Mouse (Mus musculus): ENCODE measurements around the gene Gabrr3. TPM values are rescaled to one million over a fixed set of nuclear protein-coding genes. Genes with fewer than 3 reads are reported as not detected.

Gabrr3 gene
- 0.02 TPM in 2 replicates for polyA plus RNA-seq (2012; rRNA removed)

GRCm38 (mm10) chr16:59407032-59407431 lies at the start of gene Gabrr3:
TSS of gene Gabrr3 (plus strand) at chr16:59407332.
- H3K27ac ChIP-seq (ENCODE audit: insufficient read depth, low read length): no peak within 1 kb of the TSS
- H3K4me1 ChIP-seq (ENCODE audit: control insufficient read depth, insufficient read depth, low read length): no peaks in the 10 kb centered on the region
- H3K4me3 ChIP-seq (ENCODE audit: insufficient read depth, low read length): no peak within 1 kb of the TSS
- TF ChIP-seq CTCF (IDR thresholded peaks at IDR 0.05; ENCODE audit: extremely low read depth, insufficient read depth, low read length): no peak
- no peak for TF ChIP-seq POLR2A (IDR thresholded peaks at IDR 0.05; ENCODE audit: extremely low read depth, insufficient read depth, low read length)

DNA sequence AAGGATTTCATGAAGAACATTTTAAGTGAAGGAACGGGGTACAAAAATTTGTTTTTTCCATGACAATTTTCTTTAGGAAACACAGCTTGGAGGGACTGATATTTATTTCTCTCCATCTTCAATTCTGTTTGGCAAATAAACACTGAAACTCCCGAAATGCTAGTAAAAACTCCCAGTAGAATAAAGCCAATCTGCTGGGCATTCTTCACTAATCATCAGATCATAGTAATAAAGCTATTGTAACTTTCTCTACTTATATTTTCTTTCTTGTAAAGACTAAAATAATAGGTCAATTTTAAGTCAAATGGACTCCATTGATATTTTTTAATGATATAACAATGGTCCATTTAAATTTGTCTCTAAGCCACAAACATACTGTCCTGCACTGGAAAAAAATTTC lies 43.2 kb upstream of the Gabrr3 start, which contains the start of gene Olfr209:
Olfr209 (minus strand) TSS at position 101 of the 400 bp plus-strand sequence.
- H3K27ac ChIP-seq (ENCODE audit: insufficient read depth, low read length): no peak within 1 kb of the TSS
- no peak for TF ChIP-seq CTCF (IDR thresholded peaks at IDR 0.05; ENCODE audit: extremely low read depth, insufficient read depth, low read length)
- TF ChIP-seq POLR2A (IDR thresholded peaks at IDR 0.05; ENCODE audit: extremely low read depth, insufficient read depth, low read length): no peak
- H3K4me3 ChIP-seq (ENCODE audit: insufficient read depth, low read length): no peak within 1 kb of the TSS
- H3K4me1 ChIP-seq (ENCODE audit: control insufficient read depth, insufficient read depth, low read length): no peaks in the 10 kb centered on the region

- Histone ChIP-seq H3K4me1 (ENCODE audit: control insufficient read depth, insufficient read depth, low read length) (no peaks in the 10 kb centered on the region), H3K4me3 (ENCODE audit: insufficient read depth, low read length) (no peak overlapping the region), H3K27ac (ENCODE audit: insufficient read depth, low read length) (no peak overlapping the region)
- TF ChIP-seq CTCF (IDR thresholded peaks at IDR 0.05; ENCODE audit: extremely low read depth, insufficient read depth, low read length) (no peak), POLR2A (IDR thresholded peaks at IDR 0.05; ENCODE audit: extremely low read depth, insufficient read depth, low read length) (no peak)
These were observed 13.8 kb upstream of the Gabrr3 start for GRCm38 (mm10) chr16:59393300-59393699.

DNA sequence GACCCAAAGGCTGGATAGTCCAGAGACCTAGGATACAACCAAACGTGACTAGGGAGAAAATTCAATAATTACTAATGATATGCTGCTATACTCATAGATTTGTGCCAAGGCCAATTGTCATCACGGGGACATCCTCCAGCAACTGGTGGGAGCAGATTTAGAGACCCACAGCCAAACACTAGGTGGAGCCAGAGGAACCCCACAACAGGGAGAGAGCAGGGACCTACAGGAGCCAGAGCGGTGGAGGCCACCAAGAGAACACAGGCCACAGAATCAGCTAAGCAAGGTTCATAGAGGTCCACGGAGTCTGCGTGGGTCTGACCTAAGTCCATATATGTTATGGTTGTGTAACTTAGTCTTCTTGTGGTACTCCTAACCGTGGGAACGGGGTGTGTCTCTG lies 6.0 kb upstream of the Gabrr3 start:
- TF ChIP-seq CTCF (IDR thresholded peaks at IDR 0.05; ENCODE audit: extremely low read depth, insufficient read depth, low read length) (peak; percentile 19; the same call in 1 of the 2 replicates), POLR2A (IDR thresholded peaks at IDR 0.05; ENCODE audit: extremely low read depth, insufficient read depth, low read length) (no peak)

GRCm38 (mm10) chr16:59401985-59402384 lies 5.1 kb upstream of the Gabrr3 start:
- Histone ChIP-seq H3K4me1 (ENCODE audit: control insufficient read depth, insufficient read depth, low read length) (no peaks in the 10 kb centered on the region), H3K27ac (ENCODE audit: insufficient read depth, low read length) (no peak overlapping the region), H3K4me3 (ENCODE audit: insufficient read depth, low read length) (no peak overlapping the region)
- TF ChIP-seq POLR2A (IDR thresholded peaks at IDR 0.05; ENCODE audit: extremely low read depth, insufficient read depth, low read length) (no peak), CTCF (IDR thresholded peaks at IDR 0.05; ENCODE audit: extremely low read depth, insufficient read depth, low read length) (no peak)

More for the DNA sequence above, 6.0 kb upstream of the Gabrr3 start:
- Histone ChIP-seq H3K4me3 (ENCODE audit: insufficient read depth, low read length) (no peak overlapping the region), H3K27ac (ENCODE audit: insufficient read depth, low read length) (no peak overlapping the region), H3K4me1 (ENCODE audit: control insufficient read depth, insufficient read depth, low read length) (no peaks in the 10 kb centered on the region)

- no peaks in the 10 kb centered on the region for H3K4me1 ChIP-seq (ENCODE audit: control insufficient read depth, insufficient read depth, low read length)
- no peak overlapping the region for H3K4me3 ChIP-seq (ENCODE audit: insufficient read depth, low read length)
- TF ChIP-seq CTCF (IDR thresholded peaks at IDR 0.05; ENCODE audit: extremely low read depth, insufficient read depth, low read length) (peak; percentile 80), POLR2A (IDR thresholded peaks at IDR 0.05; ENCODE audit: extremely low read depth, insufficient read depth, low read length) (no peak)
- no peak overlapping the region for H3K27ac ChIP-seq (ENCODE audit: insufficient read depth, low read length)
These were observed 3.4 kb upstream of the Gabrr3 start for GRCm38 (mm10) chr16:59403684-59404083.

DNA sequence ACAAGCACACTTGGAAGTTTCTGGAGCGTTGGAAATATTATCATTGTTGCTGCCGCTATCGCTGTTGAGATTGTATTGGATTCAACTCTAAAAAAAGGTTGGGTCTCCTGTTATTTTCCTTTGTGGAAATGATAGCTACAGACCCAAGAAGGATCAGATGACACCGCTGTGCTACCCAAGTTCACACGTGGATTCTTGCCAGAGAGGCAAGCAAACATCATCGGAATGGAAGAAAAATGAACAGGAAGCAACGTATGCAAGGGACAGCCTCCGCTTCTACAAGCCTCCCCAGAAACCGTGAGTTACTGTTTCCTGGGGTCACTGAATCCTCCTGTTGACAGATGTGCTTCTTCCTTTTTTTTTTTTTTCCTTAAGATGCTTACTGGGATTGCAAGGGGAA lies 2.3 kb upstream of the Gabrr3 start:
- H3K4me3 ChIP-seq (ENCODE audit: insufficient read depth, low read length): no peak overlapping the region
- no peak overlapping the region for H3K27ac ChIP-seq (ENCODE audit: insufficient read depth, low read length)
- no peaks in the 10 kb centered on the region for H3K4me1 ChIP-seq (ENCODE audit: control insufficient read depth, insufficient read depth, low read length)
- TF ChIP-seq CTCF (IDR thresholded peaks at IDR 0.05; ENCODE audit: extremely low read depth, insufficient read depth, low read length): no peak
- TF ChIP-seq POLR2A (IDR thresholded peaks at IDR 0.05; ENCODE audit: extremely low read depth, insufficient read depth, low read length): no peak

DNA sequence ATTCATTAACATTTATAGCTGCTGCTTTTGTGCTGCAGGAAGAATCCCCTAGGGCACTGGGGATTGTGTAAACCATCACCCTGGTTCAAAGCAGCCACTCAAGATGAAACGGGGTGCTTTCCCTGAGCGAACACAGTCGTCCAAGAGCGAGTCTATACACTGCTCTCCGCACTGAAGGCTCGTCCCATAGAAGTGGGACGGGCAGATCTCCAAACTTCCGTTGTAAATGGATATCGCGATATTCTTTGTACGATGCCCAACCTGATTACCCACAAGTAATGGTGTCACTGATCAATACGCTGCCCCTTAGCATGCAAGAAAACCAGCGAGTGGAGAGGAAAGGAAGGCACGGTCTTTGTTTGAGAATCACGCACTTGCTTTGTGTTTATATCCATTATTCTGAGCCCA lies 2.2 kb downstream of the Gabrr3 start:
- no peaks in the 10 kb centered on the region for H3K4me1 ChIP-seq (ENCODE audit: control insufficient read depth, insufficient read depth, low read length)
- H3K27ac ChIP-seq (ENCODE audit: insufficient read depth, low read length): no peak overlapping the region
- TF ChIP-seq CTCF (IDR thresholded peaks at IDR 0.05; ENCODE audit: extremely low read depth, insufficient read depth, low read length): no peak
- TF ChIP-seq POLR2A (IDR thresholded peaks at IDR 0.05; ENCODE audit: extremely low read depth, insufficient read depth, low read length): no peak
- no peak overlapping the region for H3K4me3 ChIP-seq (ENCODE audit: insufficient read depth, low read length)

DNA sequence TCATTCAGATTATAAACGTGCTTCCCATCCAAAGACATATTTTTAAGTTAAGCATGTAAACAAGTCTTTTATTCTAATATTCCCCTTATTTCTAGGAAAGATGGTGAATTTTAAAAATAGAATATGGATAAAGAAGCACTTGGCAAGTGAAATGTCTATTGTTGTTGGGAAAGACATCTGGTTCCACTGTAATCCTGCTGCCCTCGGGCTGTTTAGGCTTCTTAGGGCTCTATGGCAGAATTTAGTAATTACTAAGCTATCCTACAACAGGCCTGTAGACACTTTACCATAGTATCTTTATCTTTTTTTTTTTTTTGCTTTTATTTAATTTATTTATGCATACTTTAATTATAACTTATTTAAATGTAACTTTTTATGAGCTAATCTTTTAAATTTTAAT lies 2.7 kb downstream of the Gabrr3 start:
- TF ChIP-seq CTCF (IDR thresholded peaks at IDR 0.05; ENCODE audit: extremely low read depth, insufficient read depth, low read length): no peak
- no peak for TF ChIP-seq POLR2A (IDR thresholded peaks at IDR 0.05; ENCODE audit: extremely low read depth, insufficient read depth, low read length)
- Histone ChIP-seq H3K4me3 (ENCODE audit: insufficient read depth, low read length) (no peak overlapping the region), H3K4me1 (ENCODE audit: control insufficient read depth, insufficient read depth, low read length) (no peaks in the 10 kb centered on the region), H3K27ac (ENCODE audit: insufficient read depth, low read length) (no peak overlapping the region)

- no peak overlapping the region for H3K4me3 ChIP-seq (ENCODE audit: insufficient read depth, low read length)
- TF ChIP-seq POLR2A (IDR thresholded peaks at IDR 0.05; ENCODE audit: extremely low read depth, insufficient read depth, low read length) (no peak), CTCF (IDR thresholded peaks at IDR 0.05; ENCODE audit: extremely low read depth, insufficient read depth, low read length) (no peak)
- no peak overlapping the region for H3K27ac ChIP-seq (ENCODE audit: insufficient read depth, low read length)
- H3K4me1 ChIP-seq (ENCODE audit: control insufficient read depth, insufficient read depth, low read length): no peaks in the 10 kb centered on the region
These were observed 6.3 kb downstream of the Gabrr3 start for GRCm38 (mm10) chr16:59413475-59413874.
